Mouse (Mus musculus) embryonic facial prominence, embryonic 14.5 days (tissue): ENCODE data around the gene Lrmp. TPM values are rescaled to one million over a fixed set of nuclear protein-coding genes. Genes with fewer than 3 reads are reported as not detected.
"Not testable (repeated sequence)": the region's sequence is repeated elsewhere in the genome, so short reads cannot be mapped to it uniquely, and the experiment has no call there.

Experiments used
- ATAC-seq: fragments of 200-750 bp; cut with Nextera tagmentation; 2 replicates; pipeline ENCODE4 v1.8.0; 2017; ENCODE audit warnings: low read depth, moderate number of reproducible peaks, moderate TSS enrichment
- DNase-seq: peaks from one replicate; pipeline ENCODE4 v3.0.0-alpha.2; 2015; ENCODE audit warnings: low spot score
- H3K27ac ChIP-seq: fragments of 300-500 bp; sonication (generic); replicated peaks from 2 replicates; pipeline ENCODE4 v1.5.1; 2014; ENCODE audit warnings: low read depth, mild to moderate bottlenecking, low read length, moderate library complexity
- H3K27me3 ChIP-seq: fragments of 300-500 bp; sonication (generic); replicated peaks from 2 replicates; pipeline ENCODE4 v1.6.1; 2014; ENCODE audit warnings: low read length; ENCODE audit not compliant: control insufficient read depth, insufficient read depth
- H3K36me3 ChIP-seq: fragments of 300-500 bp; sonication (generic); 2 replicates; pipeline ENCODE4 v1.6.1; 2014; ENCODE audit warnings: low read length, mixed read lengths; ENCODE audit not compliant: control insufficient read depth, insufficient read depth
- H3K4me1 ChIP-seq: fragments of 300-500 bp; sonication (generic); 2 replicates; pipeline ENCODE4 v1.6.1; 2014; ENCODE audit warnings: antibody characterized with exemption, low read length; ENCODE audit not compliant: control insufficient read depth, insufficient read depth
- H3K4me2 ChIP-seq: fragments of 300-500 bp; sonication (generic); 2 replicates; pipeline ENCODE4 v1.6.1; 2014; ENCODE audit warnings: low read depth, mild to moderate bottlenecking, low read length, moderate library complexity, mixed read lengths
- H3K4me3 ChIP-seq: fragments of 300-500 bp; sonication (generic); 2 replicates; pipeline ENCODE4 v1.5.1; 2014; ENCODE audit warnings: low read depth, mild to moderate bottlenecking, low read length
- H3K9ac ChIP-seq: fragments of 300-500 bp; sonication (generic); 2 replicates; pipeline ENCODE4 v1.6.1; 2014; ENCODE audit warnings: low read depth, mild to moderate bottlenecking, low read length, moderate library complexity, mixed read lengths
- H3K9me3 ChIP-seq: fragments of 300-500 bp; sonication (generic); 2 replicates; pipeline ENCODE4 v1.6.1; 2016; ENCODE audit warnings: low read length; ENCODE audit not compliant: control insufficient read depth
- WGBS: fragments of 180-500 bp; shearing (Covaris S2); extraction: QIAGEN DNeasy Blood & Tissue Kit; methylation state at CpG from one replicate; pipeline ENCODE4 v1.1.7; 2014; 5-methylcytosine and 5-hydroxymethylcytosine counted together
- polyA plus RNA-seq: library from polyadenylated mRNA; unstranded; fragments of >200 nt; fragmentation: Nextera tagmentation; extraction: Ambion mirVana; gene quantifications from 2 replicates; pipeline ENCODE4 v1.2.1, GENCODE M21; 2014

Gene Lrmp
- polyA plus RNA-seq, 1 experiment from 2014 or later = 4.7 TPM

- Histone ChIP-seq H3K9me3 (no peaks in the 10 kb centered on the region), H3K4me2 (no peak overlapping the region), H3K4me1 (no peaks in the 10 kb centered on the region), H3K9ac (no peak overlapping the region), H3K4me3 (no peak overlapping the region), H3K27ac (no peak overlapping the region), H3K36me3 (no peaks in the 10 kb centered on the region), H3K27me3 (no peaks in the 10 kb centered on the region)
- 77% methylated on average over 7 of the region's 7 CpGs for WGBS
- ATAC-seq (no peak), DNase-seq (no peak)
Measured at GRCm38 (mm10) chr6:145091998-145092397, 23.5 kb upstream of the Lrmp start.

- not testable (repeated sequence) for H3K4me2 ChIP-seq, DNase-seq, H3K9ac ChIP-seq, H3K36me3 ChIP-seq, H3K4me3 ChIP-seq, H3K27ac ChIP-seq, H3K27me3 ChIP-seq, ATAC-seq, H3K9me3 ChIP-seq, H3K4me1 ChIP-seq
- WGBS = 43% methylated on average over 7 of the region's 7 CpGs
Measured at GRCm38 (mm10) chr6:145093038-145093622, 22.3 kb upstream of the Lrmp start.

- Histone ChIP-seq H3K4me3 (no peak overlapping the region), H3K27me3 (no peaks in the 10 kb centered on the region), H3K27ac (no peak overlapping the region), H3K4me2 (no peak overlapping the region), H3K9me3 (no peaks in the 10 kb centered on the region), H3K4me1 (no peaks in the 10 kb centered on the region), H3K9ac (no peak overlapping the region), H3K36me3 (no peaks in the 10 kb centered on the region)
- ATAC-seq (no peak), DNase-seq (no peak)
- WGBS = 74% methylated on average over 4 of the region's 4 CpGs
Measured at GRCm38 (mm10) chr6:145094431-145094830, 21.0 kb upstream of the Lrmp start.

GRCm38 (mm10) chr6:145100923-145101322 is 14.5 kb upstream of the Lrmp start:
- H3K27ac ChIP-seq = no peak overlapping the region
- no peaks in the 10 kb centered on the region for H3K36me3 ChIP-seq
- H3K9me3 ChIP-seq = no peaks in the 10 kb centered on the region
- DNase-seq (no peak), ATAC-seq (no peak)
- H3K4me1 ChIP-seq = no peaks in the 10 kb centered on the region
- 63% methylated on average over 9 of the region's 9 CpGs for WGBS
- no peak overlapping the region for H3K4me3 ChIP-seq
- H3K4me2 ChIP-seq = no peak overlapping the region
- H3K9ac ChIP-seq = no peak overlapping the region
- H3K27me3 ChIP-seq = no peaks in the 10 kb centered on the region

- no peak overlapping the region for H3K4me3 ChIP-seq
- H3K27me3 ChIP-seq = no peaks in the 10 kb centered on the region
- no peak overlapping the region for H3K4me2 ChIP-seq
- peak overlapping the region; percentile 33; the same call in 1 of the 2 replicates for H3K27ac ChIP-seq
- WGBS = 50% methylated on average over 10 of the region's 10 CpGs
- peak; percentile 78 for DNase-seq
- ATAC-seq = peak; percentile 63; the same call in 1 of the 2 replicates
- no peaks in the 10 kb centered on the region for H3K4me1 ChIP-seq
- no peaks in the 10 kb centered on the region for H3K9me3 ChIP-seq
- H3K9ac ChIP-seq = no peak overlapping the region
- no peaks in the 10 kb centered on the region for H3K36me3 ChIP-seq
Measured at GRCm38 (mm10) chr6:145104241-145104939, 11.1 kb upstream of the Lrmp start.

DNA sequence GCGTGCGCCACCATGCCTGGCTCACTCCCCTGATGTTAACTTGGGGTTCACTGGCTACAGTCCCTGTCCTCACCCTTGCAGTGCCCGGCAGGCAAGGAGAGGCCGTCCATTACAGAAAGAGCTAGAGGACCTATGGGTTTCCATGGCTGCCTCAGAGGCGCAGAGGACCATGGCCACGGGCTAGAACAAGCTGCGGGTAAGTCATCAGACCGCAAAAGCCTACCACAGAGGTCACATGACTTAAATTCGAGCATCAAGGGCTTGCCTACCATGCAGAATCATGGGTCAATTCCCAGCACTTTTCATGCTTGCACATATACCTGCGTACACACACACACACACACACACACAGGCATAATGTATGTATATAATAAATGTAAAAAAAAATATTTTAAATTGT is 10.0 kb upstream of the Lrmp start:
- no peaks in the 10 kb centered on the region for H3K27me3 ChIP-seq
- no peak overlapping the region for H3K9ac ChIP-seq
- no peak overlapping the region for H3K4me3 ChIP-seq
- DNase-seq (no peak), ATAC-seq (no peak)
- no peaks in the 10 kb centered on the region for H3K36me3 ChIP-seq
- H3K4me2 ChIP-seq = no peak overlapping the region
- H3K27ac ChIP-seq = no peak overlapping the region
- H3K9me3 ChIP-seq = no peaks in the 10 kb centered on the region
- 93% methylated on average over 10 of the region's 10 CpGs for WGBS
- H3K4me1 ChIP-seq = no peaks in the 10 kb centered on the region

GRCm38 (mm10) chr6:145106163-145106842 is 9.2 kb upstream of the Lrmp start:
- Histone ChIP-seq H3K4me3 (no peak overlapping the region), H3K36me3 (no peaks in the 10 kb centered on the region), H3K27me3 (no peaks in the 10 kb centered on the region), H3K9me3 (no peaks in the 10 kb centered on the region), H3K4me2 (no peak overlapping the region), H3K27ac (no peak overlapping the region), H3K9ac (no peak overlapping the region), H3K4me1 (no peaks in the 10 kb centered on the region)
- ATAC-seq (no peak), DNase-seq (no peak)
- 89% methylated on average over 5 of the region's 6 CpGs for WGBS

GRCm38 (mm10) chr6:145110786-145111185 is 4.7 kb upstream of the Lrmp start:
- 94% methylated on average over 3 of the region's 4 CpGs for WGBS
- no peak for DNase-seq
- no peak overlapping the region for H3K4me3 ChIP-seq
- ATAC-seq = no peak
- H3K9ac ChIP-seq = no peak overlapping the region
- no peaks in the 10 kb centered on the region for H3K36me3 ChIP-seq
- no peak overlapping the region for H3K27ac ChIP-seq
- H3K9me3 ChIP-seq = no peaks in the 10 kb centered on the region
- H3K27me3 ChIP-seq = no peaks in the 10 kb centered on the region
- no peaks in the 10 kb centered on the region for H3K4me1 ChIP-seq
- no peak overlapping the region for H3K4me2 ChIP-seq
